ENCODE assay signal across 16 mouse cellular contexts in the genomic region with DNA sequence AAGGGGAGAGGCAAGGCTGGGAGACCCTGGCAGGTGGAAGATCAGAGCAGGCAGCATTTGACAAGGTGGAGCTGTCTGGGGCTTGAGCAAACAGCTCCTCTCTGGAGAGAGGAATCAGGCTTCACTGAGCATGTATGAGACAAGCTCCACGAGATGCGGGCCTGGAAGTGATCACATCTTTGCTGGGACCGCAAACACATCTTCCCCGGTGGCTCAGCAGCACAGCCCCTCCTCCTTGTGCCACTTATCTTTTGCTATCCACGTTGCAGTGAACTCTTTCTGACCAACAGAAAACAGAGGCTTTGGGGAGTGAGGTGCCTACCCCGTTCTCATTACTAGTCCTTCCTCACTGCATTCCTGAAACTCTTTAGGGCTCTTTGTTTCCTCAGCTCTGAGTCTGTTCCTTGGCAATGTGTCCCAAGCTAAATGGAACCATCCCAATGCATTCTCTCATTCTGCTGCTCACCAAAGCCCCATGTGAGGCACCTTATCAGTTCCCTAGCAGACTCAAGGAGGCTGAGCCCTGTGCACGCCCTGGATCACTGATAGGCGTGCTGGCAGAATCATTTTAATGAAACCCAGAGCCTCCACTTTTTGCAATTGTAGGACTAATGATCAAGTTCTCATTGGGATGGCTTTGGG.
A peak's percentile ranks its signal among the peaks of the same experiment; 100 is the strongest.
DNase-seq lines count a peak whose midpoint lies in the region; ATAC-seq and TF ChIP-seq lines count a peak whose summit lies in the region.
"Had no signal": no experiment of that assay in that cellular context is flagged by ENCODE, and none has a peak within 500 bp of the region (broad histone marks: within the 10 kb centered on the region; RNA-seq: fewer than 3 reads in every experiment).

No protein-coding gene starts in this region.

- no peak overlapping the region for H3K9ac ChIP-seq in heart, embryonic 13.5 days
- H3K9ac ChIP-seq in MEL (ENCODE audit: control insufficient read depth, low read depth, low read length, poor library complexity, severe bottlenecking): no peak overlapping the region
- H3K9ac ChIP-seq: forebrain, embryonic 12.5 days; neural tube, embryonic 15.5 days had no signal

- no peak overlapping the region for H3K4me3 ChIP-seq in heart, embryonic 13.5 days
- H3K4me3 ChIP-seq in MEL (ENCODE audit: control insufficient read depth in 1 of 2, insufficient read depth in 1 of 2, low read depth in 2 of 2, low read length in 2 of 2): peak overlapping the region in 1 of 2 experiments; percentile 34; a peak in 1 of 4 replicates
- no peak overlapping the region for H3K4me3 ChIP-seq in embryonic facial prominence, embryonic 10.5 days
- H3K4me3 ChIP-seq: forebrain, embryonic 12.5 days; neural tube, embryonic 15.5 days had no signal

- no peak for ATAC-seq in heart, embryonic 13.5 days (ENCODE audit: extremely low read depth, insufficient number of reproducible peaks, low FRiP score, low TSS enrichment)
- peak; percentile 27; the same call in 1 of the 2 replicates for ATAC-seq in megakaryocyte, adult 5-6 weeks (ENCODE audit: poor library complexity, severe bottlenecking)
- no peak for ATAC-seq in monocyte, adult 5-6 weeks (replicated peaks; ENCODE audit: insufficient number of reproducible peaks, low FRiP score, low TSS enrichment, poor library complexity, severe bottlenecking)
- ATAC-seq: inflammation-experienced regulatory T-cells, adult 6 months; Patski had no signal

- no peak overlapping the region for H3K27ac ChIP-seq in heart, embryonic 13.5 days (replicated peaks)
- H3K27ac ChIP-seq in MEL (ENCODE audit: control insufficient read depth, low read depth, low read length): peak overlapping the region; percentile 88
- H3K27ac ChIP-seq in embryonic facial prominence, embryonic 10.5 days (replicated peaks): peak overlapping the region; percentile 10; the same call in 1 of the 2 replicates
- H3K27ac ChIP-seq: forebrain, embryonic 12.5 days; neural tube, embryonic 15.5 days had no signal

- no peak for TF ChIP-seq POLR2A in MEL (IDR thresholded peaks at IDR 0.05; ENCODE audit: control insufficient read depth in 1 of 2, insufficient read depth in 1 of 2, low read depth in 1 of 2, low read length in 2 of 2, poor library complexity in 1 of 2)

- H3K4me1 ChIP-seq in heart, embryonic 13.5 days: peaks cover 26% of the 10 kb centered on the region
- H3K4me1 ChIP-seq in MEL (ENCODE audit: control insufficient read depth in 1 of 2, insufficient read depth in 2 of 2, low read length in 2 of 2): peaks cover 4 to 19% of the 10 kb centered on the region in 2 experiments; a peak in 3 of 4 replicates
- H3K4me1 ChIP-seq in embryonic facial prominence, embryonic 10.5 days: peaks cover 34% of the 10 kb centered on the region

- no peak for TF ChIP-seq RAD21 in MEL (IDR thresholded peaks at IDR 0.05; ENCODE audit: low read depth, low read length)

- H3K36me3 ChIP-seq in heart, embryonic 13.5 days: no peaks in the 10 kb centered on the region
- peaks cover 0 to 16% of the 10 kb centered on the region in 2 experiments; a peak in 2 of 4 replicates for H3K36me3 ChIP-seq in MEL (ENCODE audit: control insufficient read depth in 1 of 2, insufficient read depth in 2 of 2, low read length in 2 of 2)
- no peaks in the 10 kb centered on the region for H3K36me3 ChIP-seq in embryonic facial prominence, embryonic 10.5 days (replicated peaks)
- H3K36me3 ChIP-seq: forebrain, embryonic 12.5 days; neural tube, embryonic 15.5 days had no signal

- H3K9me3 ChIP-seq in heart, embryonic 13.5 days: no peaks in the 10 kb centered on the region
- no peaks in the 10 kb centered on the region for H3K9me3 ChIP-seq in MEL (replicated peaks; ENCODE audit: insufficient read depth, low read length)
- H3K9me3 ChIP-seq in embryonic facial prominence, embryonic 10.5 days: no peaks in the 10 kb centered on the region
- H3K9me3 ChIP-seq: forebrain, embryonic 12.5 days; neural tube, embryonic 15.5 days had no signal

- H3K27me3 ChIP-seq in heart, embryonic 13.5 days (replicated peaks): 0 out of 2 replicates have a peak, but pooled peaks cover 8% of the 10 kb centered on the region
- no peaks in the 10 kb centered on the region for H3K27me3 ChIP-seq in MEL (ENCODE audit: control insufficient read depth in 1 of 2, insufficient read depth in 2 of 2, low read length in 2 of 2)
- H3K27me3 ChIP-seq in embryonic facial prominence, embryonic 10.5 days (replicated peaks; ENCODE audit: low read depth, poor library complexity, severe bottlenecking): peaks cover 29% of the 10 kb centered on the region
- H3K27me3 ChIP-seq: neural tube, embryonic 15.5 days; Patski had no signal

- no peak for DNase-seq in heart, adult 8-10 months (ENCODE audit: low spot score)
- DNase-seq in MEL (ENCODE audit: low read depth, low spot score): peak; percentile 88
- no peak for DNase-seq in embryonic facial prominence, embryonic 10.5 days (ENCODE audit: low spot score)
- DNase-seq in adrenal gland, adult 8-10 months: no peak
- DNase-seq in gastrocnemius, postnatal 10 days: no peak
- DNase-seq: gastrocnemius, postnatal 36 days; lung, postnatal 4 days; right cerebral cortex, postnatal 4 days; thymus, postnatal 36 days had no signal

- 11% methylated on average over 8 of the region's 8 CpGs for WGBS in heart, embryonic 13.5 days
- 57% methylated on average over 8 of the region's 8 CpGs for WGBS in embryonic facial prominence, embryonic 10.5 days

- no peaks in the 10 kb centered on the region for H3K79me2 ChIP-seq in MEL (ENCODE audit: control insufficient read depth, insufficient read depth, low read length, poor library complexity)

- peak overlapping the region; percentile 38 for H3K4me2 ChIP-seq in heart, embryonic 13.5 days
- H3K4me2 ChIP-seq: forebrain, embryonic 12.5 days; neural tube, embryonic 15.5 days had no signal

- TF ChIP-seq EP300 in MEL (IDR thresholded peaks at IDR 0.05; ENCODE audit: low read depth in 1 of 2, low read length in 2 of 2): peak; percentile 83 to 84

- TF ChIP-seq CTCF in MEL (IDR thresholded peaks at IDR 0.05 in 2 of 3, conservative IDR thresholded peaks at IDR 0.05 in 1 of 3; ENCODE audit: control insufficient read depth in 1 of 3, insufficient read depth in 1 of 3, low read depth in 2 of 3, low read length in 3 of 3, poor library complexity in 1 of 3, severe bottlenecking in 1 of 3): no peak

TF ChIP-seq in MEL, 35 proteins besides CTCF, POLR2A, EP300 and RAD21:
- TF ChIP-seq TBP (IDR thresholded peaks at IDR 0.05; ENCODE audit: low read depth, low read length) (0 out of 2 replicates have a peak, but pooled peaks have one; percentile 58), MEF2A (IDR thresholded peaks at IDR 0.05; ENCODE audit: extremely low read depth, insufficient replicate concordance, low read depth, low read length, poor library complexity, severe bottlenecking) (no peak), JUND (IDR thresholded peaks at IDR 0.05; ENCODE audit: low read depth, low read length) (no peak), MYB (IDR thresholded peaks at IDR 0.05; ENCODE audit: low read depth, low read length) (no peak), ETS1 (IDR thresholded peaks at IDR 0.05; ENCODE audit: low read depth, low read length) (peak; percentile 28; the same call in 1 of the 2 replicates), UBTF (IDR thresholded peaks at IDR 0.05; ENCODE audit: borderline replicate concordance, insufficient read depth, low read depth, low read length) (0 out of 2 replicates have a peak, but pooled peaks have one; percentile 60), TCF12 (IDR thresholded peaks at IDR 0.05; ENCODE audit: low read depth, low read length) (peak; percentile 92), NRF1 (IDR thresholded peaks at IDR 0.05; ENCODE audit: insufficient read depth, low read depth, low read length, poor library complexity, severe bottlenecking) (0 out of 2 replicates have a peak, but pooled peaks have one; percentile 13), MYC (IDR thresholded peaks at IDR 0.05; ENCODE audit: low read depth, low read length) (peak; percentile 75; the same call in 1 of the 2 replicates), TAL1 (IDR thresholded peaks at IDR 0.05; ENCODE audit: low read length) (peak; percentile 92), GATA1 (IDR thresholded peaks at IDR 0.05; ENCODE audit: low read depth, low read length) (peak; percentile 92), SIN3A (IDR thresholded peaks at IDR 0.05; ENCODE audit: low read length) (peak; percentile 48), KAT2A (conservative IDR thresholded peaks at IDR 0.05; ENCODE audit: low read depth, low read length) (no peak), MXI1 (IDR thresholded peaks at IDR 0.05; ENCODE audit: low read depth, low read length) (peak; percentile 57), GABPA (IDR thresholded peaks at IDR 0.05; ENCODE audit: low read depth, low read length) (no peak), BHLHE40 (IDR thresholded peaks at IDR 0.05; ENCODE audit: borderline replicate concordance, low read depth, low read length) (peak; percentile 68; the same call in 1 of the 2 replicates), RCOR1 (IDR thresholded peaks at IDR 0.05; ENCODE audit: low read depth, low read length) (peak; percentile 26; the same call in 1 of the 2 replicates)
